Mouse (Mus musculus) forebrain, embryonic 12.5 days (tissue): Measurements from ENCODE around the gene Atp5e. TPM values are rescaled to one million over a fixed set of nuclear protein-coding genes. Genes with fewer than 3 reads are reported as not detected.

Source experiments
- ATAC-seq: fragments of 200-750 bp; cut with Nextera tagmentation; 2 replicates; pipeline ENCODE4 v1.8.0; 2017; ENCODE audit warnings: moderate TSS enrichment; ENCODE audit not compliant: low FRiP score
- H3K27ac ChIP-seq: fragments of 300-500 bp; sonication (generic); 2 replicates; pipeline ENCODE4 v1.5.1; 2016; ENCODE audit warnings: mild to moderate bottlenecking
- H3K27me3 ChIP-seq: fragments of 300-500 bp; sonication (generic); 2 replicates; pipeline ENCODE4 v1.6.1; 2016; ENCODE audit warnings: mild to moderate bottlenecking
- H3K36me3 ChIP-seq: fragments of 300-500 bp; sonication (generic); replicated peaks from 2 replicates; pipeline ENCODE4 v1.6.1; 2016; ENCODE audit warnings: mild to moderate bottlenecking
- H3K4me1 ChIP-seq: fragments of 300-500 bp; sonication (generic); 2 replicates; pipeline ENCODE4 v1.6.1; 2016
- H3K4me2 ChIP-seq: fragments of 300-500 bp; sonication (generic); 2 replicates; pipeline ENCODE4 v1.6.1; 2016; ENCODE audit warnings: mild to moderate bottlenecking, moderate library complexity
- H3K4me3 ChIP-seq: fragments of 300-500 bp; sonication (generic); replicated peaks from 2 replicates; pipeline ENCODE4 v1.5.1; 2016; ENCODE audit warnings: mild to moderate bottlenecking
- H3K9ac ChIP-seq: fragments of 300-500 bp; sonication (generic); 2 replicates; pipeline ENCODE4 v1.6.1; 2016; ENCODE audit warnings: mild to moderate bottlenecking
- H3K9me3 ChIP-seq: fragments of 300-500 bp; sonication (generic); 2 replicates; pipeline ENCODE4 v1.6.1; 2016
- WGBS: fragments of 180-500 bp; shearing (Covaris S2); methylation state at CpG from one replicate; pipeline ENCODE4 v1.1.7; 2016; 5-methylcytosine and 5-hydroxymethylcytosine counted together
- polyA plus RNA-seq: library from polyadenylated mRNA; unstranded; fragments of >200 nt; fragmentation: Nextera tagmentation; extraction: Ambion mirVana; gene quantifications from 2 replicates; pipeline ENCODE4 v1.2.1, GENCODE M21; 2016

Atp5e gene
- 735 and 766 TPM in 2 replicates for polyA plus RNA-seq

- Histone ChIP-seq H3K9me3 (no peaks in the 10 kb centered on the region), H3K4me3 (peak within 1 kb of the TSS; percentile 81), H3K27ac (peak within 1 kb of the TSS; percentile 56; the same call in 1 of the 2 replicates), H3K36me3 (peaks cover 49% of the 10 kb centered on the region), H3K4me2 (peak within 1 kb of the TSS; percentile 94), H3K4me1 (peaks cover 15% of the 10 kb centered on the region), H3K27me3 (no peaks in the 10 kb centered on the region), H3K9ac (peak within 1 kb of the TSS; percentile 75)
- ATAC-seq: peak; percentile 100
- WGBS: 2% methylated on average over 48 of the region's 48 CpGs
These were observed at the start of gene Atp5e for GRCm38 (mm10) chr2:174463789-174464523. Atp5e (minus strand) TSS chr2:174464105.

- no peaks in the 10 kb centered on the region for H3K27me3 ChIP-seq
- no peak for ATAC-seq
- H3K9me3 ChIP-seq: no peaks in the 10 kb centered on the region
- no peak overlapping the region for H3K4me3 ChIP-seq
- no peaks in the 10 kb centered on the region for H3K36me3 ChIP-seq
- no peaks in the 10 kb centered on the region for H3K4me1 ChIP-seq
- WGBS: 89% methylated on average over 8 of the region's 8 CpGs
- H3K27ac ChIP-seq: no peak overlapping the region
- no peak overlapping the region for H3K9ac ChIP-seq
- H3K4me2 ChIP-seq: no peak overlapping the region
These were observed 45.9 kb upstream of the Atp5e start for GRCm38 (mm10) chr2:174509825-174510224.

GRCm38 (mm10) chr2:174507998-174508397 lies 44.1 kb upstream of the Atp5e start:
- Histone ChIP-seq H3K27ac (no peak overlapping the region), H3K4me3 (no peak overlapping the region), H3K9ac (no peak overlapping the region), H3K4me1 (no peaks in the 10 kb centered on the region), H3K27me3 (no peaks in the 10 kb centered on the region), H3K9me3 (no peaks in the 10 kb centered on the region), H3K4me2 (no peak overlapping the region), H3K36me3 (no peaks in the 10 kb centered on the region)
- ATAC-seq: no peak
- 90% methylated on average over 4 of the region's 4 CpGs for WGBS

GRCm38 (mm10) chr2:174502831-174503460 lies 39.0 kb upstream of the Atp5e start:
- no peak overlapping the region for H3K9ac ChIP-seq
- H3K36me3 ChIP-seq: no peaks in the 10 kb centered on the region
- 82% methylated on average over 25 of the region's 25 CpGs for WGBS
- no peak overlapping the region for H3K27ac ChIP-seq
- H3K4me3 ChIP-seq: no peak overlapping the region
- H3K9me3 ChIP-seq: no peaks in the 10 kb centered on the region
- H3K4me2 ChIP-seq: no peak overlapping the region
- ATAC-seq: no peak
- H3K27me3 ChIP-seq: no peaks in the 10 kb centered on the region
- peaks cover 3% of the 10 kb centered on the region; the same call in 1 of the 2 replicates for H3K4me1 ChIP-seq

GRCm38 (mm10) chr2:174502321-174502720 lies 38.4 kb upstream of the Atp5e start:
- ATAC-seq: peak; percentile 39; the same call in 1 of the 2 replicates
- no peaks in the 10 kb centered on the region for H3K36me3 ChIP-seq
- no peaks in the 10 kb centered on the region for H3K9me3 ChIP-seq
- no peak overlapping the region for H3K4me3 ChIP-seq
- H3K4me2 ChIP-seq: no peak overlapping the region
- no peak overlapping the region for H3K27ac ChIP-seq
- 46% methylated on average over 5 of the region's 5 CpGs for WGBS
- no peak overlapping the region for H3K9ac ChIP-seq
- H3K27me3 ChIP-seq: no peaks in the 10 kb centered on the region
- H3K4me1 ChIP-seq: peaks cover 3% of the 10 kb centered on the region; the same call in 1 of the 2 replicates

GRCm38 (mm10) chr2:174501517-174501916 lies 37.6 kb upstream of the Atp5e start:
- Histone ChIP-seq H3K4me1 (peaks cover 3% of the 10 kb centered on the region; the same call in 1 of the 2 replicates), H3K36me3 (no peaks in the 10 kb centered on the region), H3K9ac (no peak overlapping the region), H3K4me2 (no peak overlapping the region), H3K27ac (no peak overlapping the region), H3K9me3 (no peaks in the 10 kb centered on the region), H3K27me3 (no peaks in the 10 kb centered on the region), H3K4me3 (no peak overlapping the region)
- peak; percentile 30; the same call in 1 of the 2 replicates for ATAC-seq
- WGBS: 82% methylated on average over 8 of the region's 8 CpGs

- ATAC-seq: peak; percentile 84
- Histone ChIP-seq H3K9me3 (no peaks in the 10 kb centered on the region), H3K4me1 (peaks cover 3% of the 10 kb centered on the region; the same call in 1 of the 2 replicates), H3K27ac (0 out of 2 replicates have a peak overlapping the region, but pooled peaks have one; percentile 3), H3K4me3 (no peak overlapping the region), H3K9ac (no peak overlapping the region), H3K27me3 (no peaks in the 10 kb centered on the region), H3K4me2 (no peak overlapping the region), H3K36me3 (no peaks in the 10 kb centered on the region)
- WGBS: 75% methylated on average over 14 of the region's 14 CpGs
These were observed 37.1 kb upstream of the Atp5e start for GRCm38 (mm10) chr2:174500814-174501503.

GRCm38 (mm10) chr2:174492858-174493257 lies 29.0 kb upstream of the Atp5e start:
- Histone ChIP-seq H3K4me1 (no peaks in the 10 kb centered on the region), H3K27me3 (no peaks in the 10 kb centered on the region), H3K9me3 (no peaks in the 10 kb centered on the region), H3K4me3 (no peak overlapping the region), H3K27ac (no peak overlapping the region), H3K9ac (no peak overlapping the region), H3K4me2 (no peak overlapping the region), H3K36me3 (no peaks in the 10 kb centered on the region)
- ATAC-seq: no peak
- WGBS: 60% methylated on average over 2 of the region's 2 CpGs

GRCm38 (mm10) chr2:174487005-174487404 lies 23.1 kb upstream of the Atp5e start:
- ATAC-seq: no peak
- Histone ChIP-seq H3K9me3 (no peaks in the 10 kb centered on the region), H3K4me2 (no peak overlapping the region), H3K27me3 (no peaks in the 10 kb centered on the region), H3K36me3 (no peaks in the 10 kb centered on the region), H3K4me3 (no peak overlapping the region), H3K9ac (no peak overlapping the region), H3K27ac (no peak overlapping the region), H3K4me1 (no peaks in the 10 kb centered on the region)
- WGBS: 86% methylated on average over 5 of the region's 5 CpGs

GRCm38 (mm10) chr2:174478746-174479145 lies 14.8 kb upstream of the Atp5e start:
- no peak overlapping the region for H3K9ac ChIP-seq
- no peak overlapping the region for H3K27ac ChIP-seq
- H3K9me3 ChIP-seq: no peaks in the 10 kb centered on the region
- no peaks in the 10 kb centered on the region for H3K27me3 ChIP-seq
- H3K4me3 ChIP-seq: no peak overlapping the region
- H3K4me1 ChIP-seq: no peaks in the 10 kb centered on the region
- ATAC-seq: no peak
- H3K4me2 ChIP-seq: no peak overlapping the region
- 68% methylated on average over 5 of the region's 5 CpGs for WGBS
- no peaks in the 10 kb centered on the region for H3K36me3 ChIP-seq

GRCm38 (mm10) chr2:174477543-174478319 lies 13.8 kb upstream of the Atp5e start:
- H3K9ac ChIP-seq: no peak overlapping the region
- H3K9me3 ChIP-seq: no peaks in the 10 kb centered on the region
- H3K4me3 ChIP-seq: no peak overlapping the region
- H3K36me3 ChIP-seq: no peaks in the 10 kb centered on the region
- no peaks in the 10 kb centered on the region for H3K27me3 ChIP-seq
- no peak overlapping the region for H3K4me2 ChIP-seq
- H3K4me1 ChIP-seq: peaks cover 5% of the 10 kb centered on the region
- no peak for ATAC-seq
- no peak overlapping the region for H3K27ac ChIP-seq
- 88% methylated on average over 3 of the region's 3 CpGs for WGBS

GRCm38 (mm10) chr2:174473550-174473927 lies 9.6 kb upstream of the Atp5e start:
- H3K4me2 ChIP-seq: peak overlapping the region; percentile 75
- WGBS: 81% methylated on average over 5 of the region's 5 CpGs
- H3K9ac ChIP-seq: peak overlapping the region; percentile 75
- H3K4me1 ChIP-seq: peaks cover 15% of the 10 kb centered on the region
- no peaks in the 10 kb centered on the region for H3K27me3 ChIP-seq
- peak overlapping the region; percentile 79; the same call in 1 of the 2 replicates for H3K27ac ChIP-seq
- peaks cover 8% of the 10 kb centered on the region for H3K36me3 ChIP-seq
- no peak; the same call in 1 of the 2 replicates for ATAC-seq
- peak overlapping the region; percentile 70 for H3K4me3 ChIP-seq
- H3K9me3 ChIP-seq: no peaks in the 10 kb centered on the region
